16 mouse cellular contexts compared by ENCODE assay signal in the genomic region with DNA sequence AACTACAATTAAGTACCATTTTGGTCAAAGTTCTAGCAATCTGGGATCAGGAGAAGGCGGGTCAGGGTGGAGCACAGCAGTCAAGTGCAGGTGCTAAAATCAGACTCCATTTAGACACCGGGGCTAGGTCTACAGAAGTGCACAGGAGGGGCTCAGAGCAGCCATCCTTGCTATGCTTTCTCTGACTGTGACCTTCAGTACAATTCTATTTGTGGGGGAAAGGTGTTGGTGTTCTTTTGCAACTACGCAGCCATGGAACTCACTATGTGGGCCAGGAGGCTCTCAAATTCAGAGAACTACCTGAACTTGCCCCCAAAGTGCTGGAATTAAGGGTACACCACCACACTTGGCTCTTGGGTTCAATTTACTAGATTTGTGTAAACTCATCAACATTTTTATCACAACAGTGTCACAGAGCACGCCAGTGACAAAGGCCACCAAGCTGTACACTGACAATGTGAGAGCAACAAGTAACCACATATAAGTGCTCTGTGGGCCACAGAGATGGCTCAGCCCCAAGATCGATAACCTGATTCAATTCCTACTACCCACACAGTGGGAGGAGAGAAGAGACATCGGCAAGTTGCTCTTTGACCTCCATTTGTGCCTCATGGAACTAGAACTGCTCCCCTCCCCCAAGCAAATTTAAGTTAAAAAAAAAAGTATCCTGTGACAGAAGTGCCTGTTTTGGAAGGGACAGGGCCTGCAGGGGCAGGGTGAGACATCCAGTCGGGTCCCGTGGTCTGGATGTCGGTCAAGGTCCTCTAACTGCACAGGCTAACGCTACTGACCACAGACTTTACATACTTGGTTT. TPM values are rescaled to one million over a fixed set of nuclear protein-coding genes. Genes with fewer than 3 reads are reported as not detected.
DNase-seq lines count a peak whose midpoint lies in the region; ATAC-seq lines count a peak whose summit lies in the region.
"Had no signal": no experiment of that assay in that cellular context is flagged by ENCODE, and none has a peak within 500 bp of the region (broad histone marks: within the 10 kb centered on the region; RNA-seq: fewer than 3 reads in every experiment).

No protein-coding gene starts in this region.

- WGBS in intestine, embryonic 16.5 days = 80% methylated on average over 10 of the region's 10 CpGs
- 83% methylated on average over 10 of the region's 10 CpGs for WGBS in intestine, embryonic 15.5 days
- 77% methylated on average over 10 of the region's 10 CpGs for WGBS in liver, embryonic 12.5 days (ENCODE audit: insufficient replicate concordance)

- H3K36me3 ChIP-seq in intestine, embryonic 16.5 days (ENCODE audit: control insufficient read depth, insufficient read depth, low read length) = no peaks in the 10 kb centered on the region
- no peaks in the 10 kb centered on the region for H3K36me3 ChIP-seq in intestine, embryonic 15.5 days
- H3K36me3 ChIP-seq in liver, embryonic 12.5 days = no peaks in the 10 kb centered on the region
- H3K36me3 ChIP-seq: heart, embryonic 13.5 days; hindbrain, embryonic 10.5 days had no signal

- H3K4me1 ChIP-seq in intestine, embryonic 16.5 days (ENCODE audit: control insufficient read depth, insufficient read depth, low read length) = peaks cover 8% of the 10 kb centered on the region
- peaks cover 6% of the 10 kb centered on the region; the same call in 1 of the 2 replicates for H3K4me1 ChIP-seq in intestine, embryonic 15.5 days (replicated peaks)
- H3K4me1 ChIP-seq in liver, embryonic 12.5 days = peaks cover 27% of the 10 kb centered on the region; the same call in 1 of the 2 replicates
- H3K4me1 ChIP-seq: limb, embryonic 13.5 days had no signal

- no peak for ATAC-seq in intestine, embryonic 16.5 days
- ATAC-seq in intestine, embryonic 15.5 days = no peak
- peak; percentile 34; the same call in 1 of the 2 replicates for ATAC-seq in liver, embryonic 12.5 days

- H3K9me3 ChIP-seq in intestine, embryonic 16.5 days (ENCODE audit: control insufficient read depth, low read length) = no peaks in the 10 kb centered on the region
- no peaks in the 10 kb centered on the region for H3K9me3 ChIP-seq in intestine, embryonic 15.5 days
- H3K9me3 ChIP-seq in liver, embryonic 12.5 days (replicated peaks) = no peaks in the 10 kb centered on the region
- H3K9me3 ChIP-seq: heart, embryonic 13.5 days; hindbrain, embryonic 10.5 days; limb, embryonic 13.5 days had no signal

- DNase-seq in 3134 (ENCODE audit: extremely low read depth, insufficient read length, low spot score) = peak; percentile 48
- peak; percentile 58 for DNase-seq in NIH3T3 (ENCODE audit: low read depth)
- DNase-seq in retina, embryonic 14.5 days (ENCODE audit: low spot score) = no peak
- no peak for DNase-seq in urinary bladder, postnatal 4 days (ENCODE audit: low spot score in 2 of 2)
- DNase-seq in retina, postnatal 1 day = no peak
- DNase-seq: cerebellum, adult 8-10 months; kidney, postnatal 10 days; layer of hippocampus, postnatal 36 days; right cerebral cortex, postnatal 4 days; thymus, postnatal 4 days had no signal

- H3K4me3 ChIP-seq in intestine, embryonic 16.5 days (ENCODE audit: low read length) = no peak overlapping the region
- H3K4me3 ChIP-seq in intestine, embryonic 15.5 days (replicated peaks) = no peak overlapping the region
- no peak overlapping the region for H3K4me3 ChIP-seq in liver, embryonic 12.5 days
- H3K4me3 ChIP-seq: heart, embryonic 13.5 days; hindbrain, embryonic 10.5 days; limb, embryonic 13.5 days had no signal

- H3K27ac ChIP-seq in intestine, embryonic 16.5 days (ENCODE audit: low read length) = 0 out of 2 replicates have a peak overlapping the region, but pooled peaks have one; percentile 36
- no peak overlapping the region for H3K27ac ChIP-seq in intestine, embryonic 15.5 days
- H3K27ac ChIP-seq in liver, embryonic 12.5 days = peak overlapping the region; percentile 59
- H3K27ac ChIP-seq: hindbrain, embryonic 10.5 days; limb, embryonic 13.5 days had no signal

- H3K27me3 ChIP-seq in intestine, embryonic 16.5 days (replicated peaks; ENCODE audit: control insufficient read depth, insufficient read depth, low read length) = no peaks in the 10 kb centered on the region
- H3K27me3 ChIP-seq in intestine, embryonic 15.5 days (replicated peaks) = no peaks in the 10 kb centered on the region
- no peaks in the 10 kb centered on the region for H3K27me3 ChIP-seq in liver, embryonic 12.5 days (replicated peaks)
- H3K27me3 ChIP-seq: heart, embryonic 13.5 days; limb, embryonic 13.5 days had no signal

- H3K4me2 ChIP-seq in intestine, embryonic 16.5 days (ENCODE audit: low read depth, low read length) = no peak overlapping the region
- no peak overlapping the region for H3K4me2 ChIP-seq in intestine, embryonic 15.5 days (replicated peaks)
- H3K4me2 ChIP-seq in liver, embryonic 12.5 days = no peak overlapping the region
- H3K4me2 ChIP-seq: heart, embryonic 13.5 days; limb, embryonic 13.5 days had no signal

- H3K9ac ChIP-seq in intestine, embryonic 16.5 days (ENCODE audit: low read depth, low read length) = no peak overlapping the region
- no peak overlapping the region for H3K9ac ChIP-seq in intestine, embryonic 15.5 days
- no peak overlapping the region for H3K9ac ChIP-seq in liver, embryonic 12.5 days
- H3K9ac ChIP-seq: heart, embryonic 13.5 days; limb, embryonic 13.5 days had no signal

RNA-seq across cellular contexts. Expression of gene Frmd8, which starts 41.6 kb away (rescaled TPM):
- polyA plus RNA-seq in intestine, embryonic 16.5 days (2015; fragmentation: Nextera tagmentation; extraction: Ambion mirVana) = 31.1 and 31.7 TPM in 2 replicates
- polyA plus RNA-seq in intestine, embryonic 15.5 days (2015; fragmentation: Nextera tagmentation; extraction: Ambion mirVana) = 26.9 and 28.0 TPM in 2 replicates
- 22.1 and 24.2 TPM in 2 replicates for polyA plus RNA-seq in liver, embryonic 12.5 days (2016; fragmentation: Nextera tagmentation; extraction: Ambion mirVana)

RNA-seq across cellular contexts. Expression of gene Slc25a45, which starts 44.1 kb away (rescaled TPM):
- 3.4 and 4.1 TPM in 2 replicates for polyA plus RNA-seq in intestine, embryonic 16.5 days (2015; fragmentation: Nextera tagmentation; extraction: Ambion mirVana)
- polyA plus RNA-seq in intestine, embryonic 15.5 days (2015; fragmentation: Nextera tagmentation; extraction: Ambion mirVana) = 3.5 and 4.2 TPM in 2 replicates
- 7.5 and 7.7 TPM in 2 replicates for polyA plus RNA-seq in liver, embryonic 12.5 days (2016; fragmentation: Nextera tagmentation; extraction: Ambion mirVana)

Comparison
In these comparisons a context has a peak if more than half of its experiments do, and no peak if none do; other contexts are left out.
1. DNase-seq: peak in 3134 (single experiment) and NIH3T3 (single experiment); none in retina, embryonic 14.5 days (single experiment), urinary bladder, postnatal 4 days (0 of 2) and retina, postnatal 1 day (single experiment).